Mouse (Mus musculus) forebrain, embryonic 14.5 days (tissue): ENCODE results near the gene Actr5. TPM values are rescaled to one million over a fixed set of nuclear protein-coding genes. Genes with fewer than 3 reads are reported as not detected.

ENCODE experiments used
- ATAC-seq: fragments of 200-750 bp; cut with Nextera tagmentation; 2 replicates; pipeline ENCODE4 v1.8.0; 2017; ENCODE audit warnings: mild to moderate bottlenecking, moderate library complexity
- DNase-seq: peaks from one replicate; pipeline ENCODE4 v3.0.0-alpha.2; 2015; ENCODE audit warnings: low spot score
- H3K27ac ChIP-seq: fragments of 300-500 bp; sonication (generic); 2 replicates; pipeline ENCODE4 v1.5.1; 2014; ENCODE audit warnings: low read depth, mild to moderate bottlenecking, control low read depth, low read length, moderate library complexity
- H3K27me3 ChIP-seq: fragments of 300-500 bp; sonication (generic); replicated peaks from 2 replicates; pipeline ENCODE4 v1.6.1; 2014; ENCODE audit warnings: low read length, control low read depth, mixed read lengths; ENCODE audit not compliant: control insufficient read depth, insufficient read depth
- H3K36me3 ChIP-seq: fragments of 300-500 bp; sonication (generic); 2 replicates; pipeline ENCODE4 v1.6.1; 2014; ENCODE audit warnings: low read length, control low read depth; ENCODE audit not compliant: control insufficient read depth, insufficient read depth
- H3K4me1 ChIP-seq: fragments of 300-500 bp; sonication (generic); 2 replicates; pipeline ENCODE4 v1.6.1; 2014; ENCODE audit warnings: antibody characterized with exemption, low read length, control low read depth; ENCODE audit not compliant: control insufficient read depth, insufficient read depth
- H3K4me2 ChIP-seq: fragments of 300-500 bp; sonication (generic); 2 replicates; pipeline ENCODE4 v1.6.1; 2014; ENCODE audit warnings: mild to moderate bottlenecking, control low read depth, low read length
- H3K4me3 ChIP-seq: fragments of 300-500 bp; sonication (generic); 2 replicates; pipeline ENCODE4 v1.5.1; 2014; ENCODE audit warnings: low read depth, low read length, control low read depth
- H3K9ac ChIP-seq: fragments of 300-500 bp; sonication (generic); 2 replicates; pipeline ENCODE4 v1.6.1; 2014; ENCODE audit warnings: mild to moderate bottlenecking, low read length, control low read depth, moderate library complexity
- H3K9me3 ChIP-seq: fragments of 300-500 bp; sonication (generic); replicated peaks from 2 replicates; pipeline ENCODE4 v1.6.1; 2016; ENCODE audit warnings: low read length, control low read depth, mixed read lengths; ENCODE audit not compliant: control insufficient read depth
- WGBS: fragments of 180-500 bp; shearing (Covaris S2); extraction: QIAGEN DNeasy Blood & Tissue Kit; methylation state at CpG from one replicate; pipeline ENCODE4 v1.1.7; 2014; 5-methylcytosine and 5-hydroxymethylcytosine counted together
- polyA plus RNA-seq: library from polyadenylated mRNA; unstranded; fragments of >200 nt; fragmentation: Nextera tagmentation; extraction: Ambion mirVana; gene quantifications from 2 replicates; pipeline ENCODE4 v1.2.1, GENCODE M21; 2014

Gene Actr5
- polyA plus RNA-seq, 1 experiment from 2014 or later, result 10.4 TPM

GRCm38 (mm10) chr2:158595577-158595976 lies 29.1 kb upstream of the Actr5 start:
- H3K4me1 ChIP-seq, result peaks cover 17% of the 10 kb centered on the region
- H3K27ac ChIP-seq, result peak overlapping the region; percentile 58; the same call in 1 of the 2 replicates
- H3K9ac ChIP-seq, result peak overlapping the region; percentile 46
- H3K4me2 ChIP-seq, result peak overlapping the region; percentile 41
- ATAC-seq (no peak), DNase-seq (no peak)
- H3K9me3 ChIP-seq, result no peaks in the 10 kb centered on the region
- WGBS, result 12% methylated on average over 7 of the region's 7 CpGs
- no peaks in the 10 kb centered on the region; the same call in 1 of the 2 replicates for H3K27me3 ChIP-seq
- H3K36me3 ChIP-seq, result no peaks in the 10 kb centered on the region
- H3K4me3 ChIP-seq, result no peak overlapping the region

- Histone ChIP-seq H3K27ac (no peak overlapping the region), H3K9me3 (no peaks in the 10 kb centered on the region), H3K4me3 (no peak overlapping the region), H3K4me2 (no peak overlapping the region), H3K9ac (no peak overlapping the region), H3K4me1 (peaks cover 16% of the 10 kb centered on the region; the same call in 1 of the 2 replicates), H3K36me3 (no peaks in the 10 kb centered on the region), H3K27me3 (no peaks in the 10 kb centered on the region; the same call in 1 of the 2 replicates)
- ATAC-seq (no peak), DNase-seq (no peak)
- WGBS, result 72% methylated on average over 1 of the region's 1 CpGs
Observed at GRCm38 (mm10) chr2:158596803-158597202, 27.9 kb upstream of the Actr5 start.

- ATAC-seq (peak; percentile 74), DNase-seq (no peak)
- peaks cover 11% of the 10 kb centered on the region for H3K4me1 ChIP-seq
- H3K9me3 ChIP-seq, result no peaks in the 10 kb centered on the region
- H3K27ac ChIP-seq, result peak overlapping the region; percentile 69
- no peak overlapping the region for H3K4me3 ChIP-seq
- H3K4me2 ChIP-seq, result no peak overlapping the region
- H3K9ac ChIP-seq, result no peak overlapping the region
- no peaks in the 10 kb centered on the region for H3K36me3 ChIP-seq
- WGBS, result 13% methylated on average over 3 of the region's 3 CpGs
- H3K27me3 ChIP-seq, result no peaks in the 10 kb centered on the region; the same call in 1 of the 2 replicates
Observed at GRCm38 (mm10) chr2:158600517-158600916, 24.2 kb upstream of the Actr5 start.

- no peaks in the 10 kb centered on the region; the same call in 1 of the 2 replicates for H3K27me3 ChIP-seq
- no peaks in the 10 kb centered on the region for H3K36me3 ChIP-seq
- ATAC-seq (no peak), DNase-seq (no peak)
- no peak overlapping the region for H3K4me2 ChIP-seq
- WGBS, result 93% methylated on average over 1 of the region's 1 CpGs
- peaks cover 8% of the 10 kb centered on the region for H3K4me1 ChIP-seq
- no peak overlapping the region for H3K4me3 ChIP-seq
- H3K27ac ChIP-seq, result peak overlapping the region; percentile 46; the same call in 1 of the 2 replicates
- H3K9ac ChIP-seq, result no peak overlapping the region
- no peaks in the 10 kb centered on the region for H3K9me3 ChIP-seq
Observed at GRCm38 (mm10) chr2:158601326-158601725, 23.4 kb upstream of the Actr5 start.

- peak overlapping the region; percentile 40 for H3K4me2 ChIP-seq
- H3K4me3 ChIP-seq, result peak overlapping the region; percentile 8; the same call in 1 of the 2 replicates
- H3K27me3 ChIP-seq, result peaks cover 6% of the 10 kb centered on the region
- H3K9ac ChIP-seq, result peak overlapping the region; percentile 25; the same call in 1 of the 2 replicates
- ATAC-seq, result peak; percentile 19; the same call in 1 of the 2 replicates
- DNase-seq, result no peak
- H3K4me1 ChIP-seq, result peaks cover 8% of the 10 kb centered on the region
- no peaks in the 10 kb centered on the region for H3K9me3 ChIP-seq
- 25% methylated on average over 15 of the region's 15 CpGs for WGBS
- peak overlapping the region; percentile 40 for H3K27ac ChIP-seq
- H3K36me3 ChIP-seq, result no peaks in the 10 kb centered on the region
Observed at GRCm38 (mm10) chr2:158602663-158603062, 22.0 kb upstream of the Actr5 start.

GRCm38 (mm10) chr2:158606511-158606964 lies 18.1 kb upstream of the Actr5 start:
- peak overlapping the region; percentile 88 for H3K27ac ChIP-seq
- DNase-seq (peak; percentile 91), ATAC-seq (peak; percentile 54)
- H3K4me1 ChIP-seq, result peaks cover 6% of the 10 kb centered on the region
- no peaks in the 10 kb centered on the region for H3K36me3 ChIP-seq
- WGBS, result 1% methylated on average over 4 of the region's 4 CpGs
- H3K9ac ChIP-seq, result peak overlapping the region; percentile 85
- H3K27me3 ChIP-seq, result peaks cover 37% of the 10 kb centered on the region
- peak overlapping the region; percentile 56 for H3K4me2 ChIP-seq
- peak overlapping the region; percentile 47 for H3K4me3 ChIP-seq
- no peaks in the 10 kb centered on the region for H3K9me3 ChIP-seq

- WGBS, result under 1% methylated on average over 27 of the region's 27 CpGs
- H3K27me3 ChIP-seq, result peaks cover 60% of the 10 kb centered on the region
- ATAC-seq (no peak), DNase-seq (peak; percentile 67)
- H3K9me3 ChIP-seq, result no peaks in the 10 kb centered on the region
- H3K4me1 ChIP-seq, result peaks cover 4% of the 10 kb centered on the region
- no peaks in the 10 kb centered on the region for H3K36me3 ChIP-seq
- H3K4me3 ChIP-seq, result peak overlapping the region; percentile 47
- peak overlapping the region; percentile 88 for H3K27ac ChIP-seq
- H3K9ac ChIP-seq, result peak overlapping the region; percentile 85
- H3K4me2 ChIP-seq, result peak overlapping the region; percentile 56
Observed at GRCm38 (mm10) chr2:158609681-158610080, 15.0 kb upstream of the Actr5 start.

GRCm38 (mm10) chr2:158610488-158611325 lies 14.0 kb upstream of the Actr5 start, which contains the start of gene Slc32a1:
Slc32a1 (plus strand) TSS chr2:158610767.
- ATAC-seq, result peak; percentile 69
- Histone ChIP-seq H3K27ac (peak within 1 kb of the TSS; percentile 88), H3K4me2 (peak within 1 kb of the TSS; percentile 56), H3K9ac (peak within 1 kb of the TSS; percentile 85), H3K27me3 (peaks cover 69% of the 10 kb centered on the region), H3K9me3 (no peaks in the 10 kb centered on the region), H3K36me3 (0 out of 2 replicates have a peak, but pooled peaks cover 4% of the 10 kb centered on the region), H3K4me1 (0 out of 2 replicates have a peak, but pooled peaks cover 3% of the 10 kb centered on the region), H3K4me3 (peak within 1 kb of the TSS; percentile 47)
- under 1% methylated on average over 72 of the region's 77 CpGs for WGBS
- peak; percentile 72 for DNase-seq
